Mouse (Mus musculus) forebrain, embryonic 14.5 days (tissue): ENCODE measurements around the gene Lta. TPM values are rescaled to one million over a fixed set of nuclear protein-coding genes. Genes with fewer than 3 reads are reported as not detected.
A peak's percentile ranks its signal among the peaks of the same experiment; 100 is the strongest.

ENCODE experiments used
- ATAC-seq: fragments of 200-750 bp; cut with Nextera tagmentation; 2 replicates; pipeline ENCODE4 v1.8.0; 2017; ENCODE audit warnings: mild to moderate bottlenecking, moderate library complexity
- DNase-seq: peaks from one replicate; pipeline ENCODE4 v3.0.0-alpha.2; 2015; ENCODE audit warnings: low spot score
- H3K27ac ChIP-seq: fragments of 300-500 bp; sonication (generic); 2 replicates; pipeline ENCODE4 v1.5.1; 2014; ENCODE audit warnings: low read depth, mild to moderate bottlenecking, control low read depth, low read length, moderate library complexity
- H3K27me3 ChIP-seq: fragments of 300-500 bp; sonication (generic); replicated peaks from 2 replicates; pipeline ENCODE4 v1.6.1; 2014; ENCODE audit warnings: low read length, control low read depth, mixed read lengths; ENCODE audit not compliant: control insufficient read depth, insufficient read depth
- H3K36me3 ChIP-seq: fragments of 300-500 bp; sonication (generic); 2 replicates; pipeline ENCODE4 v1.6.1; 2014; ENCODE audit warnings: low read length, control low read depth; ENCODE audit not compliant: control insufficient read depth, insufficient read depth
- H3K4me1 ChIP-seq: fragments of 300-500 bp; sonication (generic); 2 replicates; pipeline ENCODE4 v1.6.1; 2014; ENCODE audit warnings: antibody characterized with exemption, low read length, control low read depth; ENCODE audit not compliant: control insufficient read depth, insufficient read depth
- H3K4me2 ChIP-seq: fragments of 300-500 bp; sonication (generic); 2 replicates; pipeline ENCODE4 v1.6.1; 2014; ENCODE audit warnings: mild to moderate bottlenecking, control low read depth, low read length
- H3K4me3 ChIP-seq: fragments of 300-500 bp; sonication (generic); 2 replicates; pipeline ENCODE4 v1.5.1; 2014; ENCODE audit warnings: low read depth, low read length, control low read depth
- H3K9ac ChIP-seq: fragments of 300-500 bp; sonication (generic); 2 replicates; pipeline ENCODE4 v1.6.1; 2014; ENCODE audit warnings: mild to moderate bottlenecking, low read length, control low read depth, moderate library complexity
- H3K9me3 ChIP-seq: fragments of 300-500 bp; sonication (generic); replicated peaks from 2 replicates; pipeline ENCODE4 v1.6.1; 2016; ENCODE audit warnings: low read length, control low read depth, mixed read lengths; ENCODE audit not compliant: control insufficient read depth
- WGBS: fragments of 180-500 bp; shearing (Covaris S2); extraction: QIAGEN DNeasy Blood & Tissue Kit; methylation state at CpG from one replicate; pipeline ENCODE4 v1.1.7; 2014; 5-methylcytosine and 5-hydroxymethylcytosine counted together
- polyA plus RNA-seq: library from polyadenylated mRNA; unstranded; fragments of >200 nt; fragmentation: Nextera tagmentation; extraction: Ambion mirVana; gene quantifications from 2 replicates; pipeline ENCODE4 v1.2.1, GENCODE M21; 2014

Lta gene
- polyA plus RNA-seq, 1 experiment from 2014 or later = 0.13 TPM

- Histone ChIP-seq H3K9me3 (no peaks in the 10 kb centered on the region), H3K4me3 (no peak overlapping the region), H3K9ac (no peak overlapping the region), H3K4me2 (no peak overlapping the region), H3K27me3 (no peaks in the 10 kb centered on the region), H3K36me3 (no peaks in the 10 kb centered on the region), H3K27ac (peak overlapping the region; percentile 50; the same call in 1 of the 2 replicates), H3K4me1 (peaks cover 6% of the 10 kb centered on the region; the same call in 1 of the 2 replicates)
- no peak for ATAC-seq
- DNase-seq = peak; percentile 87
- 18% methylated on average over 4 of the region's 4 CpGs for WGBS
Observed at GRCm38 (mm10) chr17:35168541-35169207, 36.5 kb downstream of the Lta start.

GRCm38 (mm10) chr17:35167794-35168193, 37.4 kb downstream of the Lta start:
- no peak for ATAC-seq
- H3K27me3 ChIP-seq = no peaks in the 10 kb centered on the region

GRCm38 (mm10) chr17:35166352-35167035, 38.7 kb downstream of the Lta start:
- ATAC-seq (no peak), DNase-seq (peak; percentile 82)
- H3K4me3 ChIP-seq = peak overlapping the region; percentile 100
- H3K27me3 ChIP-seq = no peaks in the 10 kb centered on the region
- peak overlapping the region; percentile 63 for H3K4me2 ChIP-seq
- H3K27ac ChIP-seq = peak overlapping the region; percentile 97
- WGBS = 70% methylated on average over 8 of the region's 8 CpGs
- peak overlapping the region; percentile 64 for H3K9ac ChIP-seq
- H3K4me1 ChIP-seq = peaks cover 18% of the 10 kb centered on the region
- H3K9me3 ChIP-seq = no peaks in the 10 kb centered on the region
- peaks cover 11% of the 10 kb centered on the region for H3K36me3 ChIP-seq

More at GRCm38 (mm10) chr17:35167794-35168193, 37.4 kb downstream of the Lta start:
- Histone ChIP-seq H3K36me3 (no peaks in the 10 kb centered on the region), H3K4me3 (no peak overlapping the region), H3K9me3 (no peaks in the 10 kb centered on the region), H3K4me2 (no peak overlapping the region), H3K9ac (no peak overlapping the region), H3K27ac (no peak overlapping the region), H3K4me1 (peaks cover 9% of the 10 kb centered on the region)
- DNase-seq = no peak
- 87% methylated on average over 7 of the region's 7 CpGs for WGBS

- H3K9me3 ChIP-seq = no peaks in the 10 kb centered on the region
- H3K4me2 ChIP-seq = peak overlapping the region; percentile 63
- H3K4me1 ChIP-seq = peaks cover 18% of the 10 kb centered on the region
- H3K27me3 ChIP-seq = no peaks in the 10 kb centered on the region
- no peak for DNase-seq
- peak overlapping the region; percentile 100 for H3K4me3 ChIP-seq
- peaks cover 20% of the 10 kb centered on the region for H3K36me3 ChIP-seq
- peak overlapping the region; percentile 64 for H3K9ac ChIP-seq
- peak overlapping the region; percentile 97 for H3K27ac ChIP-seq
- WGBS = 18% methylated on average over 12 of the region's 12 CpGs
- peak; percentile 87 for ATAC-seq
Observed at GRCm38 (mm10) chr17:35165451-35166155, 39.5 kb downstream of the Lta start.

GRCm38 (mm10) chr17:35164568-35165450, 40.3 kb downstream of the Lta start, which contains the start of gene Prrc2a:
TSS of gene Prrc2a (minus strand) at chr17:35164897.
- ATAC-seq = peak; percentile 95

GRCm38 (mm10) chr17:35164218-35164567, 41.0 kb downstream of the Lta start:
- Histone ChIP-seq H3K4me1 (peaks cover 18% of the 10 kb centered on the region), H3K36me3 (peaks cover 34% of the 10 kb centered on the region), H3K27me3 (no peaks in the 10 kb centered on the region), H3K4me2 (peak overlapping the region; percentile 98), H3K9ac (peak overlapping the region; percentile 99), H3K4me3 (peak overlapping the region; percentile 100), H3K9me3 (no peaks in the 10 kb centered on the region), H3K27ac (peak overlapping the region; percentile 97)
- DNase-seq (no peak), ATAC-seq (no peak)
- WGBS = under 1% methylated on average over 23 of the region's 28 CpGs

More at GRCm38 (mm10) chr17:35164568-35165450, 40.3 kb downstream of the Lta start, which contains the start of gene Prrc2a:
- Histone ChIP-seq H3K27me3 (no peaks in the 10 kb centered on the region), H3K4me2 (peak within 1 kb of the TSS; percentile 98), H3K9me3 (no peaks in the 10 kb centered on the region), H3K9ac (peak within 1 kb of the TSS; percentile 99), H3K4me1 (peaks cover 18% of the 10 kb centered on the region), H3K4me3 (peak within 1 kb of the TSS; percentile 100), H3K36me3 (peaks cover 28% of the 10 kb centered on the region), H3K27ac (peak within 1 kb of the TSS; percentile 97)
- under 1% methylated on average over 71 of the region's 89 CpGs for WGBS
- peak; percentile 100 for DNase-seq

GRCm38 (mm10) chr17:35163326-35164081, 41.6 kb downstream of the Lta start:
- Histone ChIP-seq H3K9ac (peak overlapping the region; percentile 99), H3K27ac (peak overlapping the region; percentile 97), H3K4me2 (peak overlapping the region; percentile 98), H3K36me3 (peaks cover 41% of the 10 kb centered on the region), H3K4me3 (peak overlapping the region; percentile 100), H3K9me3 (no peaks in the 10 kb centered on the region), H3K4me1 (peaks cover 18% of the 10 kb centered on the region), H3K27me3 (no peaks in the 10 kb centered on the region)
- no peak for ATAC-seq
- no peak for DNase-seq
- 14% methylated on average over 8 of the region's 8 CpGs for WGBS
